Mouse (Mus musculus) hindbrain, embryonic 10.5 days (tissue): Measurements from ENCODE around the gene Vegfa. TPM values are rescaled to one million over a fixed set of nuclear protein-coding genes. Genes with fewer than 3 reads are reported as not detected.
A peak's percentile ranks its signal among the peaks of the same experiment; 100 is the strongest.

Experiments
- DNase-seq: peaks from one replicate; pipeline ENCODE4 v3.0.0-alpha.2; 2017; ENCODE audit warnings: low spot score
- H3K27ac ChIP-seq: fragments of 300-500 bp; sonication (generic); 2 replicates; pipeline ENCODE4 v1.5.1; 2016; ENCODE audit warnings: mild to moderate bottlenecking, moderate library complexity
- H3K27me3 ChIP-seq: fragments of 300-500 bp; sonication (generic); 2 replicates; pipeline ENCODE4 v1.6.1; 2016; ENCODE audit warnings: mild to moderate bottlenecking; ENCODE audit not compliant: poor library complexity, insufficient read depth, severe bottlenecking
- H3K36me3 ChIP-seq: fragments of 300-500 bp; sonication (generic); 2 replicates; pipeline ENCODE4 v1.6.1; 2016; ENCODE audit warnings: mild to moderate bottlenecking, moderate library complexity
- H3K4me1 ChIP-seq: fragments of 300-500 bp; sonication (generic); replicated peaks from 2 replicates; pipeline ENCODE4 v1.6.1; 2016; ENCODE audit warnings: mild to moderate bottlenecking
- H3K4me3 ChIP-seq: fragments of 300-500 bp; sonication (generic); 2 replicates; pipeline ENCODE4 v1.5.1; 2016; ENCODE audit warnings: mild to moderate bottlenecking, moderate library complexity
- H3K9me3 ChIP-seq: fragments of 300-500 bp; sonication (generic); 2 replicates; pipeline ENCODE4 v1.6.1; 2016; ENCODE audit warnings: mild to moderate bottlenecking, moderate library complexity
- WGBS: fragments of 180-500 bp; shearing (Covaris S2); methylation state at CpG from one replicate; pipeline ENCODE4 v1.1.7; 2016; 5-methylcytosine and 5-hydroxymethylcytosine counted together
- polyA plus RNA-seq: library from polyadenylated mRNA; unstranded; fragments of >200 nt; fragmentation: Nextera tagmentation; extraction: Ambion mirVana; gene quantifications from 2 replicates; pipeline ENCODE4 v1.2.1, GENCODE M21; 2016

Vegfa gene
- polyA plus RNA-seq, 1 experiment from 2014 or later: 2.0 TPM

GRCm38 (mm10) chr17:46030323-46030730 is 1.8 kb downstream of the Vegfa start:
- peaks cover 11% of the 10 kb centered on the region for H3K27me3 ChIP-seq
- 0% methylated on average over 43 of the region's 43 CpGs for whole genome bisulfite sequencing
- H3K4me3 ChIP-seq: peak overlapping the region; percentile 83
- H3K9me3 ChIP-seq: no peaks in the 10 kb centered on the region
- H3K4me1 ChIP-seq: peaks cover 79% of the 10 kb centered on the region
- H3K27ac ChIP-seq: peak overlapping the region; percentile 97
- H3K36me3 ChIP-seq: peaks cover 33% of the 10 kb centered on the region
- DNase-seq: no peak

- Histone ChIP-seq H3K4me3 (peak overlapping the region; percentile 83), H3K27me3 (peaks cover 11% of the 10 kb centered on the region), H3K36me3 (peaks cover 39% of the 10 kb centered on the region), H3K27ac (peak overlapping the region; percentile 97), H3K4me1 (peaks cover 86% of the 10 kb centered on the region), H3K9me3 (no peaks in the 10 kb centered on the region)
- DNase-seq: peak; percentile 14
- WGBS: 17% methylated on average over 7 of the region's 7 CpGs
Observed at GRCm38 (mm10) chr17:46029554-46030207, 2.5 kb downstream of the Vegfa start.

GRCm38 (mm10) chr17:46029052-46029553 is 3.1 kb downstream of the Vegfa start:
- WGBS: 45% methylated on average over 2 of the region's 2 CpGs
- H3K27me3 ChIP-seq: peaks cover 9% of the 10 kb centered on the region
- peaks cover 84% of the 10 kb centered on the region for H3K4me1 ChIP-seq
- H3K9me3 ChIP-seq: no peaks in the 10 kb centered on the region
- peak; percentile 18 for DNase-seq
- H3K36me3 ChIP-seq: peaks cover 45% of the 10 kb centered on the region
- peak overlapping the region; percentile 83 for H3K4me3 ChIP-seq
- peak overlapping the region; percentile 97 for H3K27ac ChIP-seq

- WGBS: 26% methylated on average over 15 of the region's 15 CpGs
- Histone ChIP-seq H3K27me3 (peaks cover 3% of the 10 kb centered on the region; the same call in 1 of the 2 replicates), H3K9me3 (no peaks in the 10 kb centered on the region), H3K4me3 (peak overlapping the region; percentile 83), H3K4me1 (peaks cover 77% of the 10 kb centered on the region), H3K36me3 (peaks cover 52% of the 10 kb centered on the region), H3K27ac (peak overlapping the region; percentile 97)
- DNase-seq: peak; percentile 18
Observed at GRCm38 (mm10) chr17:46028210-46029051, 3.7 kb downstream of the Vegfa start.

GRCm38 (mm10) chr17:46027066-46027917 is 4.9 kb downstream of the Vegfa start:
- peaks cover 66% of the 10 kb centered on the region for H3K4me1 ChIP-seq
- peak overlapping the region; percentile 83 for H3K4me3 ChIP-seq
- H3K27ac ChIP-seq: peak overlapping the region; percentile 97
- peaks cover 63% of the 10 kb centered on the region for H3K36me3 ChIP-seq
- no peaks in the 10 kb centered on the region for H3K27me3 ChIP-seq
- no peaks in the 10 kb centered on the region for H3K9me3 ChIP-seq
- peak; percentile 80 for DNase-seq
- 14% methylated on average over 16 of the region's 16 CpGs for WGBS

- DNase-seq: no peak
- Histone ChIP-seq H3K4me1 (peaks cover 58% of the 10 kb centered on the region), H3K9me3 (no peaks in the 10 kb centered on the region), H3K27me3 (no peaks in the 10 kb centered on the region), H3K27ac (no peak overlapping the region), H3K4me3 (no peak overlapping the region), H3K36me3 (peaks cover 75% of the 10 kb centered on the region)
- 89% methylated on average over 11 of the region's 11 CpGs for WGBS
Observed at GRCm38 (mm10) chr17:46025927-46026668, 6.1 kb downstream of the Vegfa start.

GRCm38 (mm10) chr17:46025207-46025606 is 7.0 kb downstream of the Vegfa start:
- 92% methylated on average over 15 of the region's 15 CpGs for WGBS
- Histone ChIP-seq H3K9me3 (no peaks in the 10 kb centered on the region), H3K27me3 (no peaks in the 10 kb centered on the region), H3K27ac (no peak overlapping the region; the same call in 1 of the 2 replicates), H3K4me1 (peaks cover 54% of the 10 kb centered on the region), H3K36me3 (peaks cover 84% of the 10 kb centered on the region), H3K4me3 (no peak overlapping the region)
- no peak for DNase-seq

- DNase-seq: no peak
- WGBS: 87% methylated on average over 5 of the region's 5 CpGs
- Histone ChIP-seq H3K9me3 (no peaks in the 10 kb centered on the region), H3K4me1 (peaks cover 45% of the 10 kb centered on the region), H3K27ac (no peak overlapping the region), H3K36me3 (peaks cover 94% of the 10 kb centered on the region), H3K4me3 (no peak overlapping the region), H3K27me3 (no peaks in the 10 kb centered on the region)
Observed at GRCm38 (mm10) chr17:46024192-46024591, 8.0 kb downstream of the Vegfa start.

- WGBS: 97% methylated on average over 8 of the region's 8 CpGs
- DNase-seq: no peak
- Histone ChIP-seq H3K27me3 (no peaks in the 10 kb centered on the region), H3K4me1 (peaks cover 39% of the 10 kb centered on the region), H3K9me3 (no peaks in the 10 kb centered on the region), H3K27ac (no peak overlapping the region), H3K36me3 (peaks cover 94% of the 10 kb centered on the region), H3K4me3 (no peak overlapping the region)
Observed at GRCm38 (mm10) chr17:46023572-46023971, 8.6 kb downstream of the Vegfa start.

- Histone ChIP-seq H3K27me3 (no peaks in the 10 kb centered on the region), H3K27ac (no peak overlapping the region), H3K4me1 (peaks cover 32% of the 10 kb centered on the region), H3K9me3 (no peaks in the 10 kb centered on the region), H3K36me3 (peaks cover 95% of the 10 kb centered on the region), H3K4me3 (no peak overlapping the region)
- DNase-seq: no peak
- 87% methylated on average over 6 of the region's 6 CpGs for WGBS
Observed at GRCm38 (mm10) chr17:46022934-46023333, 9.2 kb downstream of the Vegfa start.

GRCm38 (mm10) chr17:46022427-46022826 is 9.7 kb downstream of the Vegfa start:
- peaks cover 27% of the 10 kb centered on the region for H3K4me1 ChIP-seq
- no peak overlapping the region for H3K4me3 ChIP-seq
- 89% methylated on average over 4 of the region's 4 CpGs for WGBS
- DNase-seq: no peak
- H3K36me3 ChIP-seq: peaks cover 97% of the 10 kb centered on the region
- no peaks in the 10 kb centered on the region for H3K9me3 ChIP-seq
- no peak overlapping the region for H3K27ac ChIP-seq
- no peaks in the 10 kb centered on the region for H3K27me3 ChIP-seq

GRCm38 (mm10) chr17:46021760-46022159 is 10.4 kb downstream of the Vegfa start:
- DNase-seq: no peak
- Histone ChIP-seq H3K27me3 (no peaks in the 10 kb centered on the region), H3K4me3 (no peak overlapping the region), H3K27ac (no peak overlapping the region), H3K36me3 (peaks cover 96% of the 10 kb centered on the region), H3K9me3 (no peaks in the 10 kb centered on the region), H3K4me1 (peaks cover 20% of the 10 kb centered on the region)
- WGBS: 97% methylated on average over 9 of the region's 9 CpGs
